In genomic region chr9:21748033-21748432, GRCm38 (mm10) we compare ENCODE assay signal across 8 mouse cellular contexts. TPM values are rescaled to one million over a fixed set of nuclear protein-coding genes. Genes with fewer than 3 reads are reported as not detected.
DNase-seq lines count a peak whose midpoint lies in the region; ATAC-seq and TF ChIP-seq lines count a peak whose summit lies in the region.

No protein-coding gene starts in this region.

- intact Hi-C loops in left cerebral cortex, postnatal 4 days (cut with DNase I): no loop called here
- intact Hi-C loops in gastrocnemius, postnatal 36 days (cut with DNase I): no loop called here
- intact Hi-C loops in gastrocnemius, adult 2 months (cut with DNase I): no loop called here

- no peak for TF ChIP-seq CTCF in brain, embryonic 14.5 days (IDR thresholded peaks at IDR 0.05; ENCODE audit: borderline replicate concordance, extremely low read depth, insufficient read depth, insufficient read length)
- TF ChIP-seq CTCF in small intestine, adult 2 months (IDR thresholded peaks at IDR 0.05; ENCODE audit: extremely low read depth, insufficient read length, insufficient replicate concordance, low read depth, low read length): no peak
- no peak for TF ChIP-seq CTCF in gastrocnemius, adult 2 months (IDR thresholded peaks at IDR 0.05)

- H3K4me2 ChIP-seq in heart, embryonic 12.5 days: peak overlapping the region; percentile 39

- H3K36me3 ChIP-seq in heart, embryonic 12.5 days: peaks cover 60% of the 10 kb centered on the region
- peaks cover 70% of the 10 kb centered on the region for H3K36me3 ChIP-seq in small intestine, adult 2 months (ENCODE audit: control insufficient read depth, insufficient read depth, low read length)

- peaks cover 49% of the 10 kb centered on the region for H3K4me1 ChIP-seq in heart, embryonic 12.5 days (replicated peaks)
- peaks cover 9% of the 10 kb centered on the region for H3K4me1 ChIP-seq in small intestine, adult 2 months (ENCODE audit: control insufficient read depth, insufficient read depth, insufficient read length, low read length)

- H3K4me3 ChIP-seq in heart, embryonic 12.5 days: 0 out of 2 replicates have a peak overlapping the region, but pooled peaks have one; percentile 7
- no peak overlapping the region for H3K4me3 ChIP-seq in small intestine, adult 2 months (ENCODE audit: low read depth, low read length)
- no peak overlapping the region for H3K4me3 ChIP-seq in gastrocnemius, adult 2 months

- H3K27ac ChIP-seq in heart, embryonic 12.5 days (ENCODE audit: poor library complexity, severe bottlenecking): peak overlapping the region; percentile 87
- H3K27ac ChIP-seq in small intestine, adult 2 months (ENCODE audit: insufficient read depth, low read depth, low read length): 0 out of 2 replicates have a peak overlapping the region, but pooled peaks have one; percentile 15
- no peak overlapping the region; the same call in 1 of the 2 replicates for H3K27ac ChIP-seq in gastrocnemius, adult 2 months

- 20% methylated on average over 7 of the region's 7 CpGs for WGBS in heart, embryonic 12.5 days
- 11% methylated on average over 7 of the region's 7 CpGs for WGBS in small intestine, adult 2 months

- TF ChIP-seq POLR2A in brain, embryonic 14.5 days (IDR thresholded peaks at IDR 0.05; ENCODE audit: borderline replicate concordance, extremely low read depth, insufficient read depth, insufficient read length, poor library complexity, severe bottlenecking): no peak
- no peak for TF ChIP-seq POLR2A in small intestine, adult 2 months (IDR thresholded peaks at IDR 0.05; ENCODE audit: low read depth, low read length)

- DNase-seq in left cerebral cortex, postnatal 4 days: peak; percentile 84
- no peak for DNase-seq in left cerebral cortex, adult 18-20 months (ENCODE audit: low spot score in 2 of 2)
- DNase-seq in brain, embryonic 14.5 days (ENCODE audit: low read depth): peak; percentile 78
- peak; percentile 82 for DNase-seq in kidney, postnatal 10 days
- DNase-seq in gastrocnemius, postnatal 36 days: no peak
- DNase-seq in gastrocnemius, adult 2 months: no peak

- no peak overlapping the region; the same call in 1 of the 2 replicates for H3K9ac ChIP-seq in heart, embryonic 12.5 days

- peak; percentile 82 for ATAC-seq in heart, embryonic 12.5 days (ENCODE audit: insufficient number of reproducible peaks, low FRiP score)

- no peaks in the 10 kb centered on the region for H3K27me3 ChIP-seq in heart, embryonic 12.5 days (replicated peaks)
- H3K27me3 ChIP-seq in small intestine, adult 2 months (ENCODE audit: control insufficient read depth, insufficient read depth, low read length): no peaks in the 10 kb centered on the region

- no peaks in the 10 kb centered on the region for H3K9me3 ChIP-seq in heart, embryonic 12.5 days (replicated peaks)

RNA-seq across cellular contexts. Expression of gene Spc24, which starts 12.1 kb away (rescaled TPM):
- 1 to 10 TPM; 4.9 to 5.9 TPM for total RNA-seq in left cerebral cortex, postnatal 4 days (2021)
- 1 to 10 TPM; 3.1 to 5.0 TPM for total RNA-seq in left cerebral cortex, adult 18-20 months (2021)
- 19.6 and 34.1 TPM in 2 replicates for polyA plus RNA-seq in brain, embryonic 14.5 days (2012; rRNA removed)
- polyA plus RNA-seq in heart, embryonic 12.5 days (2016; fragmentation: Nextera tagmentation; extraction: Ambion mirVana): 84.5 and 86.8 TPM in 2 replicates
- 11.0 and 22.6 TPM in 2 replicates for polyA plus RNA-seq in small intestine, adult 2 months (2012; rRNA removed)
- total RNA-seq in gastrocnemius, postnatal 36 days (2021): 1 to 10 TPM in 1 of 2 experiments, under 1 TPM in 1; 0.64 to 1.8 TPM
- total RNA-seq in gastrocnemius, adult 2 months (2021): under 1 TPM; 0.50 to 0.89 TPM

RNA-seq across cellular contexts. Expression of gene Ldlr, which starts 24.8 kb away (rescaled TPM):
- total RNA-seq in left cerebral cortex, postnatal 4 days (2021): 10 to 100 TPM; 25.2 to 32.4 TPM
- 10 to 100 TPM; 16.2 to 27.7 TPM for total RNA-seq in left cerebral cortex, adult 18-20 months (2021)
- polyA plus RNA-seq in brain, embryonic 14.5 days (2012; rRNA removed): 21.3 and 21.4 TPM in 2 replicates
- 26.0 and 30.8 TPM in 2 replicates for polyA plus RNA-seq in heart, embryonic 12.5 days (2016; fragmentation: Nextera tagmentation; extraction: Ambion mirVana)
- 37.2 and 58.9 TPM in 2 replicates for polyA plus RNA-seq in small intestine, adult 2 months (2012; rRNA removed)
- 1 to 10 TPM; 2.4 to 3.5 TPM for total RNA-seq in gastrocnemius, postnatal 36 days (2021)
- total RNA-seq in gastrocnemius, adult 2 months (2021): 1 to 10 TPM; 2.9 to 3.3 TPM

RNA-seq across cellular contexts. Expression of gene Kank2, which starts 50.5 kb away (rescaled TPM):
- 1 to 10 TPM; 8.7 to 9.7 TPM for total RNA-seq in left cerebral cortex, postnatal 4 days (2021)
- total RNA-seq in left cerebral cortex, adult 18-20 months (2021): 1 to 10 TPM; 8.4 to 9.1 TPM
- polyA plus RNA-seq in brain, embryonic 14.5 days (2012; rRNA removed): 5.9 and 10.8 TPM in 2 replicates
- polyA plus RNA-seq in heart, embryonic 12.5 days (2016; fragmentation: Nextera tagmentation; extraction: Ambion mirVana): 18.9 and 19.9 TPM in 2 replicates
- 23.0 and 24.8 TPM in 2 replicates for polyA plus RNA-seq in small intestine, adult 2 months (2012; rRNA removed)
- 10 to 100 TPM; 12.7 to 13.3 TPM for total RNA-seq in gastrocnemius, postnatal 36 days (2021)
- 10 to 100 TPM; 11.5 to 16.6 TPM for total RNA-seq in gastrocnemius, adult 2 months (2021)

Comparison
In these comparisons a context has a peak if more than half of its experiments do, and no peak if none do; other contexts are left out.
1. DNase-seq: peak in left cerebral cortex, postnatal 4 days (single experiment), brain, embryonic 14.5 days (single experiment) and kidney, postnatal 10 days (single experiment); none in left cerebral cortex, adult 18-20 months (0 of 2), gastrocnemius, postnatal 36 days (0 of 2) and gastrocnemius, adult 2 months (single experiment).